ENCODE assay signal across 21 mouse cellular contexts in genomic region chr5:45103763-45104428, GRCm38 (mm10).
A peak's percentile ranks its signal among the peaks of the same experiment; 100 is the strongest.
DNase-seq lines count a peak whose midpoint lies in the region; ATAC-seq and TF ChIP-seq lines count a peak whose summit lies in the region.
"Had no signal": no experiment of that assay in that cellular context is flagged by ENCODE, and none has a peak within 500 bp of the region (broad histone marks: within the 10 kb centered on the region; RNA-seq: fewer than 3 reads in every experiment).

No protein-coding gene starts in this region.

- H3K4me1 ChIP-seq in forebrain, embryonic 14.5 days (ENCODE audit: control insufficient read depth, insufficient read depth, low read length), result peaks cover 15% of the 10 kb centered on the region
- H3K4me1 ChIP-seq in forebrain, embryonic 11.5 days (replicated peaks; ENCODE audit: control insufficient read depth, insufficient read depth, low read length), result no peaks in the 10 kb centered on the region
- peaks cover 4% of the 10 kb centered on the region for H3K4me1 ChIP-seq in lung, embryonic 16.5 days (replicated peaks; ENCODE audit: control insufficient read depth, insufficient read depth, low read length)
- H3K4me1 ChIP-seq in embryonic facial prominence, embryonic 10.5 days, result peaks cover 39% of the 10 kb centered on the region
- H3K4me1 ChIP-seq in forebrain, postnatal 0 days (ENCODE audit: insufficient read depth), result peaks cover 35% of the 10 kb centered on the region
- H3K4me1 ChIP-seq: heart, embryonic 12.5 days had no signal

- H3K27ac ChIP-seq in forebrain, embryonic 14.5 days (ENCODE audit: low read depth, low read length), result no peak overlapping the region
- no peak overlapping the region for H3K27ac ChIP-seq in forebrain, embryonic 11.5 days (ENCODE audit: low read depth, low read length)
- H3K27ac ChIP-seq in lung, embryonic 16.5 days (ENCODE audit: low read length), result no peak overlapping the region
- H3K27ac ChIP-seq in embryonic facial prominence, embryonic 10.5 days (replicated peaks), result peak overlapping the region; percentile 69
- peak overlapping the region; percentile 57 for H3K27ac ChIP-seq in forebrain, postnatal 0 days (ENCODE audit: low read depth, low read length)
- H3K27ac ChIP-seq: layer of hippocampus, adult 2 months; neural tube, embryonic 12.5 days had no signal

- H3K36me3 ChIP-seq in forebrain, embryonic 14.5 days (ENCODE audit: control insufficient read depth, insufficient read depth, low read length), result no peaks in the 10 kb centered on the region
- H3K36me3 ChIP-seq in forebrain, embryonic 11.5 days (ENCODE audit: control insufficient read depth, insufficient read depth, low read length), result no peaks in the 10 kb centered on the region
- no peaks in the 10 kb centered on the region for H3K36me3 ChIP-seq in lung, embryonic 16.5 days (ENCODE audit: control insufficient read depth, insufficient read depth, low read length)
- H3K36me3 ChIP-seq in embryonic facial prominence, embryonic 10.5 days (replicated peaks), result no peaks in the 10 kb centered on the region
- H3K36me3 ChIP-seq in forebrain, postnatal 0 days (ENCODE audit: insufficient read depth), result no peaks in the 10 kb centered on the region
- H3K36me3 ChIP-seq: heart, embryonic 12.5 days; lung, embryonic 15.5 days; neural tube, embryonic 12.5 days had no signal

- TF ChIP-seq CTCF in forebrain, postnatal 0 days (IDR thresholded peaks at IDR 0.05; ENCODE audit: low read depth), result no peak

- no peak overlapping the region for H3K4me3 ChIP-seq in forebrain, embryonic 14.5 days (ENCODE audit: low read depth, low read length)
- no peak overlapping the region for H3K4me3 ChIP-seq in forebrain, embryonic 11.5 days (ENCODE audit: low read depth, low read length)
- H3K4me3 ChIP-seq in lung, embryonic 16.5 days (ENCODE audit: low read length), result no peak overlapping the region
- no peak overlapping the region for H3K4me3 ChIP-seq in embryonic facial prominence, embryonic 10.5 days
- H3K4me3 ChIP-seq in forebrain, postnatal 0 days (ENCODE audit: low read depth, low read length), result no peak overlapping the region
- H3K4me3 ChIP-seq: heart, embryonic 12.5 days; layer of hippocampus, adult 2 months; lung, embryonic 15.5 days; neural tube, embryonic 12.5 days had no signal

- H3K9ac ChIP-seq in forebrain, embryonic 14.5 days (ENCODE audit: low read length), result no peak overlapping the region
- no peak overlapping the region for H3K9ac ChIP-seq in forebrain, embryonic 11.5 days (ENCODE audit: low read length)
- H3K9ac ChIP-seq in lung, embryonic 16.5 days (ENCODE audit: low read length), result no peak overlapping the region
- no peak overlapping the region for H3K9ac ChIP-seq in forebrain, postnatal 0 days
- H3K9ac ChIP-seq: heart, embryonic 12.5 days; lung, embryonic 15.5 days; neural tube, embryonic 12.5 days had no signal

- DNase-seq in forebrain, embryonic 14.5 days (ENCODE audit: low spot score), result no peak
- no peak for DNase-seq in forebrain, embryonic 11.5 days (ENCODE audit: low spot score)
- no peak for DNase-seq in lung, adult 18-20 months
- no peak for DNase-seq in embryonic facial prominence, embryonic 10.5 days (ENCODE audit: low spot score)
- no peak for DNase-seq in forebrain, postnatal 0 days
- no peak for DNase-seq in urinary bladder, postnatal 10 days (ENCODE audit: low spot score)
- DNase-seq in liver, result no peak
- DNase-seq: adrenal gland, postnatal 25 days; cerebellum, adult 2 months; heart, postnatal 14 days; kidney, adult 18-20 months; kidney, postnatal 10 days; right cerebral cortex, adult 18-20 months; thymus, postnatal 25 days had no signal

- H3K4me2 ChIP-seq in forebrain, embryonic 14.5 days (ENCODE audit: low read length), result no peak overlapping the region
- H3K4me2 ChIP-seq in forebrain, embryonic 11.5 days (ENCODE audit: low read depth, low read length, severe bottlenecking), result no peak overlapping the region
- no peak overlapping the region for H3K4me2 ChIP-seq in lung, embryonic 16.5 days (ENCODE audit: low read depth, low read length)
- H3K4me2 ChIP-seq in forebrain, postnatal 0 days (ENCODE audit: low read depth), result no peak overlapping the region
- H3K4me2 ChIP-seq: heart, embryonic 12.5 days; liver, embryonic 11.5 days; lung, embryonic 15.5 days; neural tube, embryonic 12.5 days had no signal

- WGBS in forebrain, embryonic 14.5 days, result 64% methylated on average over 6 of the region's 6 CpGs
- WGBS in forebrain, embryonic 11.5 days, result 75% methylated on average over 6 of the region's 6 CpGs
- 61% methylated on average over 6 of the region's 6 CpGs for WGBS in lung, embryonic 16.5 days
- 73% methylated on average over 6 of the region's 6 CpGs for WGBS in embryonic facial prominence, embryonic 10.5 days
- WGBS in forebrain, postnatal 0 days, result 58% methylated on average over 6 of the region's 6 CpGs

- H3K27me3 ChIP-seq in forebrain, embryonic 14.5 days (replicated peaks; ENCODE audit: control insufficient read depth, insufficient read depth, low read length), result no peaks in the 10 kb centered on the region
- no peaks in the 10 kb centered on the region for H3K27me3 ChIP-seq in forebrain, embryonic 11.5 days (ENCODE audit: control insufficient read depth, insufficient read depth, low read length)
- H3K27me3 ChIP-seq in lung, embryonic 16.5 days (ENCODE audit: control insufficient read depth, insufficient read depth, low read depth, low read length), result no peaks in the 10 kb centered on the region
- no peaks in the 10 kb centered on the region for H3K27me3 ChIP-seq in embryonic facial prominence, embryonic 10.5 days (replicated peaks; ENCODE audit: low read depth, poor library complexity, severe bottlenecking)
- no peaks in the 10 kb centered on the region for H3K27me3 ChIP-seq in forebrain, postnatal 0 days (ENCODE audit: insufficient read depth, low read length)
- H3K27me3 ChIP-seq: CH12.LX; heart, embryonic 12.5 days; lung, embryonic 15.5 days; neural tube, embryonic 12.5 days had no signal

- H3K9me3 ChIP-seq in forebrain, embryonic 14.5 days (replicated peaks; ENCODE audit: control insufficient read depth, low read length), result no peaks in the 10 kb centered on the region
- no peaks in the 10 kb centered on the region for H3K9me3 ChIP-seq in forebrain, embryonic 11.5 days (ENCODE audit: control insufficient read depth, low read length)
- no peaks in the 10 kb centered on the region for H3K9me3 ChIP-seq in lung, embryonic 16.5 days (ENCODE audit: control insufficient read depth, low read length)
- H3K9me3 ChIP-seq in embryonic facial prominence, embryonic 10.5 days, result no peaks in the 10 kb centered on the region
- H3K9me3 ChIP-seq in forebrain, postnatal 0 days (ENCODE audit: low read length), result no peaks in the 10 kb centered on the region
- H3K9me3 ChIP-seq: heart, embryonic 12.5 days; lung, embryonic 15.5 days; neural tube, embryonic 12.5 days had no signal

- ATAC-seq in forebrain, embryonic 14.5 days, result peak; percentile 13; the same call in 1 of the 2 replicates
- ATAC-seq in forebrain, embryonic 11.5 days (replicated peaks; ENCODE audit: low FRiP score), result no peak
- ATAC-seq in lung, embryonic 16.5 days (ENCODE audit: low read depth), result peak; percentile 67; the same call in 1 of the 2 replicates
- peak; percentile 57 for ATAC-seq in forebrain, postnatal 0 days

Comparison
In these comparisons a context has a peak if more than half of its experiments do, and no peak if none do; other contexts are left out.
1. H3K27ac ChIP-seq: peak in embryonic facial prominence, embryonic 10.5 days (single experiment) and forebrain, postnatal 0 days (single experiment); none in forebrain, embryonic 14.5 days (single experiment), forebrain, embryonic 11.5 days (single experiment) and lung, embryonic 16.5 days (single experiment).